Mouse (Mus musculus) heart, adult 2 months (tissue): ENCODE data around the gene Dgkz.
A peak's percentile ranks its signal among the peaks of the same experiment; 100 is the strongest.

Experiments used
- CTCF ChIP-seq: fragments of 200-600 bp; IDR thresholded peaks from 2 replicates; pipeline ENCODE4 v1.8.1; 2022; ENCODE audit warnings: antibody characterized with exemption, mild to moderate bottlenecking, moderate library complexity
- POLR2A ChIP-seq: fragments of 200-500 bp; IDR thresholded peaks from 2 replicates; pipeline ENCODE4 v1.6.1; 2011; ENCODE audit warnings: mild to moderate bottlenecking, low read depth, low read length, control low read depth; ENCODE audit not compliant: insufficient read depth

GRCm38 (mm10) chr2:91965417-91965816 is 10.2 kb downstream of the Dgkz start:
- TF ChIP-seq CTCF: no peak
- TF ChIP-seq POLR2A: peak; percentile 76
